Mouse (Mus musculus) stomach, embryonic 14.5 days (tissue): ENCODE measurements around the gene Birc3. TPM values are rescaled to one million over a fixed set of nuclear protein-coding genes. Genes with fewer than 3 reads are reported as not detected.
A peak's percentile ranks its signal among the peaks of the same experiment; 100 is the strongest.

Experiments used
- ATAC-seq: fragments of 200-750 bp; cut with Nextera tagmentation; 2 replicates; pipeline ENCODE4 v1.8.0; 2017; ENCODE audit warnings: low read depth, moderate TSS enrichment; ENCODE audit not compliant: insufficient number of reproducible peaks, insufficient read depth, low FRiP score
- H3K27ac ChIP-seq: fragments of 300-500 bp; sonication (generic); 2 replicates; pipeline ENCODE4 v1.5.1; 2014; ENCODE audit warnings: mild to moderate bottlenecking, low read length, moderate library complexity, mixed read lengths
- H3K27me3 ChIP-seq: fragments of 300-500 bp; sonication (generic); 2 replicates; pipeline ENCODE4 v1.6.1; 2014; ENCODE audit warnings: low read length, control low read depth, mixed read lengths; ENCODE audit not compliant: control insufficient read depth, insufficient read depth
- H3K36me3 ChIP-seq: fragments of 300-500 bp; sonication (generic); 2 replicates; pipeline ENCODE4 v1.6.1; 2014; ENCODE audit warnings: mild to moderate bottlenecking, control low read depth, low read length, moderate library complexity, mixed read lengths; ENCODE audit not compliant: control insufficient read depth, insufficient read depth
- H3K4me1 ChIP-seq: fragments of 300-500 bp; sonication (generic); 2 replicates; pipeline ENCODE4 v1.6.1; 2014; ENCODE audit warnings: low read length, control low read depth, mixed read lengths; ENCODE audit not compliant: control insufficient read depth, insufficient read depth
- H3K4me2 ChIP-seq: fragments of 300-500 bp; sonication (generic); replicated peaks from 2 replicates; pipeline ENCODE4 v1.6.1; 2014; ENCODE audit warnings: low read depth, low read length, control low read depth
- H3K4me3 ChIP-seq: fragments of 300-500 bp; sonication (generic); 2 replicates; pipeline ENCODE4 v1.5.1; 2014; ENCODE audit warnings: low read depth, low read length, control low read depth
- H3K9ac ChIP-seq: fragments of 300-500 bp; sonication (generic); replicated peaks from 2 replicates; pipeline ENCODE4 v1.6.1; 2014; ENCODE audit warnings: low read depth, mild to moderate bottlenecking, control low read depth, low read length, moderate library complexity, mixed read lengths
- H3K9me3 ChIP-seq: fragments of 300-500 bp; sonication (generic); 2 replicates; pipeline ENCODE4 v1.6.1; 2016; ENCODE audit warnings: low read depth, low read length, control low read depth; ENCODE audit not compliant: control insufficient read depth
- WGBS: fragments of 180-500 bp; shearing (Covaris S2); extraction: QIAGEN DNeasy Blood & Tissue Kit; methylation state at CpG from one replicate; pipeline ENCODE4 v1.1.7; 2014; 5-methylcytosine and 5-hydroxymethylcytosine counted together
- polyA plus RNA-seq: library from polyadenylated mRNA; unstranded; fragments of >200 nt; fragmentation: Nextera tagmentation; extraction: Ambion mirVana; gene quantifications from 2 replicates; pipeline ENCODE4 v1.2.1, GENCODE M21; 2014

The Birc3 gene
- 7.7 and 8.4 TPM in 2 replicates for polyA plus RNA-seq

DNA sequence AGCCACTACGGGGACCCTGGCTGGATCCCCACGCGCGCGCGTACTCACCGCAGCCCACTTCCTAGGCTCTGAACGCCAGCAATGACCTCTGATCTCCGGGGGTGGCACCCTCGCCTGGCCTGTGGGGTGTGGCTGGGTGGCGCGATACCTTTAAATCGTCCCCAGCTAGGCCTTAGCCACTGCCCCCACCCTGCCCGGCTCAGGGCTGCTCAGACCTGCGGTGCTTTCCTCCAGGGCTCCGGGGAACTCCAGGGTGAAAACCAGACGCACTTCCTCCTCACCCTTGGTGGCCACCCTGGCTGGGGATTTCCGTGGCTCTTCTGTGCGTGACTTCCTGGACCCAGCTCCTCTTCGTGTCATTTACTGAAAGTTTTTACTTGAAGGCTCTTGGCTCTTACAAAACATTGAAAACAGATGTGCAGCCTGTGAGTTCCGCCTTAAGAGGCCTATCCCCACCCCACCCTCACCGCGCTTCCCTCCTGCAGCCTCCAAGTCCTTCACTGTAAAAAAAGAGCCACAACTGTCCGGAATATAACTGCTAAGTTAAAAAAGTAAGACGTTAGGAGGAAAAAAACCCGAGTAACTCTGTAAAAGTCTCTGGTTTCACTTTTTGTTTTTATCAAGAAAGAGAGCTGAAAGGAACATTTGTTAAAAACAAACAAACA lies at the start of gene Birc3:
Gene Birc3, minus strand, starts transcription at position 412 of the 665 bp plus-strand sequence.
- Histone ChIP-seq H3K36me3 (no peaks in the 10 kb centered on the region), H3K4me3 (peak within 1 kb of the TSS; percentile 53), H3K4me2 (peak within 1 kb of the TSS; percentile 81), H3K9ac (peak within 1 kb of the TSS; percentile 60; the same call in 1 of the 2 replicates), H3K9me3 (no peaks in the 10 kb centered on the region), H3K27me3 (no peaks in the 10 kb centered on the region), H3K4me1 (no peaks in the 10 kb centered on the region), H3K27ac (peak within 1 kb of the TSS; percentile 61; the same call in 1 of the 2 replicates)
- ATAC-seq: peak; percentile 90
- WGBS: 4% methylated on average over 26 of the region's 26 CpGs

DNA sequence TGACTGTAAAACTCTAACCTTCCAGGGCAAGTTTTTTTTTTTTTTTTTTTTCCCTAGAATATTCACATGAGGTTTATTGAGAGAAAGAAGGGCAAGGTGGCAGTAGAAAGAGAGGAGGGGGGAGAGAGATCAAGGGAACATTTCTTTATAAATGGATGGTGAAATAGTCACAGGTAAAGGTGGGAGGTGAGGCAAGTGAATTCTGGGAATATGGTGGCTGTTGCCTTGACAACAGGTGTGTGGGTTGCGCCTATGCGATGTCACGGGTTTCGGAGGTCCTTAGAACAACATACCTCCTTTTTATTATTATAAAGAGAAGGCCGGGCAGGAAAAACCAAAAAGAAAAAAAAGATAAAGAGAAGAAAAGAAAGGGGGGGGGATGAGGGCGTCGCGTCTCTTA lies 41.9 kb upstream of the Birc3 start:
- Histone ChIP-seq H3K36me3 (no peaks in the 10 kb centered on the region), H3K4me2 (peak overlapping the region; percentile 39; the same call in 1 of the 2 replicates), H3K9me3 (no peaks in the 10 kb centered on the region), H3K4me3 (no peak overlapping the region), H3K27me3 (no peaks in the 10 kb centered on the region), H3K9ac (no peak overlapping the region), H3K4me1 (peaks cover 4% of the 10 kb centered on the region; the same call in 1 of the 2 replicates), H3K27ac (no peak overlapping the region)
- ATAC-seq: no peak
- WGBS: 57% methylated on average over 8 of the region's 8 CpGs

DNA sequence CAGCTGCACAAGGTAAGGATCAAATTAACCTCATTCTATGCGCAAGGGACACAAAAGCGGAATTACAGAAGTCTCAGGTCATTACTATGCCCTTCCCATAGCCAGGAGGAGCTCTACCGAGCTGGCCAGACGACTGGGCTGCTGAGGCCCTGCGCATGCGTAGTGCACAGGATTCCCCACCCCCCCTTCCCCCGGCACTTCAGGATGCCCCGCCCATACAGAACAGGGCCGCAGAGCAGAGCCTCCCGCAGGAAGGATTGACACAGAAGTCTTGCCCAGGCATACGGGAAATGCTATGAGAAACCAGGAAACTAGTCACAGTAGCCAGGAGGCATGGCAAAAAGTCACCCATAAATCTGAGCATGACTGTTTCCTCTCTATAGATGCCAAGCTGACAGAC lies 41.5 kb upstream of the Birc3 start:
- peak; percentile 89 for ATAC-seq
- 8% methylated on average over 11 of the region's 11 CpGs for WGBS
- Histone ChIP-seq H3K4me2 (peak overlapping the region; percentile 39), H3K27me3 (no peaks in the 10 kb centered on the region), H3K4me3 (peak overlapping the region; percentile 13), H3K4me1 (peaks cover 4% of the 10 kb centered on the region; the same call in 1 of the 2 replicates), H3K36me3 (no peaks in the 10 kb centered on the region), H3K9ac (no peak overlapping the region), H3K27ac (no peak overlapping the region), H3K9me3 (no peaks in the 10 kb centered on the region)

DNA sequence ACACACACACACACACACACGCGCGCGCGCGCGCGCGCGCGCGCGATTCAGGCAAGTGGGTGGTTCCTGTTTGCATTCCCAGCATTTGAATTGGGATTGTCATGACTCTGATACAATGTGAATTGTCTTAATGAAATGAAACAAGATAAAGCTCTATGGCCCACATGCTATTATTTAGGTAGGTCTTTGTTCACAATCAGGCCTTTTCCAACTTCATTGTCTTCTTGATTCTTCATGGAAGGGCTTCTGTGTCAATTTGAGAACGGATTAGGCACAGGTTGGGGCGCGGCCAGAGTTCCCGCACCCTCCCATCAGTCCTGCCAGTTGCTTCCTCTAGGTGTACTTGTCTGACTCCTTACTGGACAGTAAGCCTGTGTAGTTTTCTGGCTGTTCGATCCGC lies 41.0 kb upstream of the Birc3 start:
- 60% methylated on average over 19 of the region's 19 CpGs for WGBS

DNA sequence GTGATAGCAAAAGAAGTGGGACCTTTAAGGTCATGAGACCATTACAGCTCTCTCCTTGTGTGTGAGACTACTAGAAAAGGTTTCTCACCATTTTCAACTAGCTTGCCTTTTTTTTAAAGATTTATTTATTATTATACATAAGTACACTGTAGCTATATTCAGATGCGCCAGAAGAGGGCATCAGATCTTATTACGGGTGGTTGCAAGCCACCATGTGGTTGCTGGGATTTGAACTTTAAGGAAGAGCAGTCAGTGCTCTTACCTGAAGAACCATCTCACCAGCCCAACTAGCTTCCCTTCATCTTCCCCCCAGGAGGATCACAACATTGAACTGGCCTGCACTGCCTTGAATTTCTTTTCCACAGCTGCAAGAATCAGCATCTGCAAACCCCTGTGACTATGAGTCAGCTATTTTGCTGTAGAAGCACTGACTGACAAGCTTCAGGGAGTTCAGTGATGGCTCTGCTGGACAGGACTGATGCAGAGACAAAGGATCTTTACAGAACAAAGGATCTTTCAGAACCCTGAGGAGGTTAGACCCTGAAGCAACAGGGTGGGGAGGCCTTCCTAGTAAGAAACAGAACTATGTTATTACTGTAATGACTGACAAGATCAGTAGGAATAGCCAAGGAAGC lies 34.5 kb upstream of the Birc3 start:
- ATAC-seq: no peak
- 91% methylated on average over 2 of the region's 2 CpGs for WGBS
- Histone ChIP-seq H3K36me3 (no peaks in the 10 kb centered on the region), H3K4me3 (no peak overlapping the region), H3K9ac (no peak overlapping the region), H3K9me3 (no peaks in the 10 kb centered on the region), H3K27me3 (no peaks in the 10 kb centered on the region), H3K27ac (no peak overlapping the region), H3K4me1 (0 out of 2 replicates have a peak, but pooled peaks cover 1% of the 10 kb centered on the region), H3K4me2 (no peak overlapping the region)

More for the DNA sequence above, 41.0 kb upstream of the Birc3 start:
- H3K27ac ChIP-seq: no peak overlapping the region
- no peaks in the 10 kb centered on the region for H3K9me3 ChIP-seq
- peak overlapping the region; percentile 39 for H3K4me2 ChIP-seq
- no peak overlapping the region for H3K9ac ChIP-seq
- peak; percentile 31; the same call in 1 of the 2 replicates for ATAC-seq
- H3K36me3 ChIP-seq: no peaks in the 10 kb centered on the region
- H3K4me3 ChIP-seq: peak overlapping the region; percentile 13
- H3K27me3 ChIP-seq: no peaks in the 10 kb centered on the region
- H3K4me1 ChIP-seq: peaks cover 4% of the 10 kb centered on the region; the same call in 1 of the 2 replicates

DNA sequence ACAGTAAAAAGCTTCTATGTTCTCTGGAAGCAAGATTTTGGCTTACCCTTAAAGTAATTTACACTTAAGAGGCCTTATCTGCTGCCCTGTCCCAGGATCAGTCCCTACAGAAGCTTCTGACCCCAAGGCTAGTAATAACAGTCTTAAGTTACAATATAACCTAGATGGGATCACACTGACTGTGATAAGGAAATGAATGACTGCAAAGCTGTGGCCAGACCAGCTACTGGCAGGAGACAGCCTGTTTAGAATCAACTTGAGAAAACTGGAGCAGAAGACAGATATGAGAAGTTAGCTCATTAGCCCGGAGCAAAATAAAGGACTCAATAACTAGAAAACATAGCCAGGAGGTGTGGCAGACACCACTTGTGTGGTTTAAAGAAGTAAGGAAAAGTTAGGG lies 33.6 kb upstream of the Birc3 start:
- no peak for ATAC-seq
- Histone ChIP-seq H3K4me2 (no peak overlapping the region), H3K27ac (no peak overlapping the region), H3K9ac (no peak overlapping the region), H3K4me1 (0 out of 2 replicates have a peak, but pooled peaks cover 5% of the 10 kb centered on the region), H3K9me3 (no peaks in the 10 kb centered on the region), H3K4me3 (no peak overlapping the region), H3K27me3 (no peaks in the 10 kb centered on the region), H3K36me3 (no peaks in the 10 kb centered on the region)
- 81% methylated on average over 1 of the region's 1 CpGs for WGBS

DNA sequence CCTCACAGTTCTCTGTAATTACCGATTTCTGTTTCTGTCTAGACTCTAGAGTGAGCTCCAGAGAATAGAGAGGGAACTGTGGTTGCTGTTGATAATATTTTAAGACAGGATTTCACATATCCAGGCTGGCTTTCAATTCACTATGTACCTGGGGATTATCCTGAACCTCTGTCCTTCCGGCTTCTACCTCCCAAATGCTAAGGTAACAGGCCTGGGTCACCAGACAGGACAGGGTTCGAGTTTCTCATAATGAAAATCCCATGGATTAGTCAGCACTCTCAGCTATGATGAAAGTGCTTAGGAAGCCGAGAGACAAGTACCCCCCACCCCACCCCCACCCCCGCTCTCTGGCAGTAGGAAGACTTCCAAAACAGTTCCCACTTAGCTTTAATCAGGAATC lies 30.8 kb upstream of the Birc3 start:
- Histone ChIP-seq H3K36me3 (no peaks in the 10 kb centered on the region), H3K27ac (no peak overlapping the region), H3K4me3 (no peak overlapping the region), H3K4me2 (no peak overlapping the region), H3K27me3 (no peaks in the 10 kb centered on the region), H3K9ac (no peak overlapping the region), H3K4me1 (0 out of 2 replicates have a peak, but pooled peaks cover 5% of the 10 kb centered on the region), H3K9me3 (no peaks in the 10 kb centered on the region)
- WGBS: 56% methylated on average over 5 of the region's 5 CpGs
- ATAC-seq: no peak

DNA sequence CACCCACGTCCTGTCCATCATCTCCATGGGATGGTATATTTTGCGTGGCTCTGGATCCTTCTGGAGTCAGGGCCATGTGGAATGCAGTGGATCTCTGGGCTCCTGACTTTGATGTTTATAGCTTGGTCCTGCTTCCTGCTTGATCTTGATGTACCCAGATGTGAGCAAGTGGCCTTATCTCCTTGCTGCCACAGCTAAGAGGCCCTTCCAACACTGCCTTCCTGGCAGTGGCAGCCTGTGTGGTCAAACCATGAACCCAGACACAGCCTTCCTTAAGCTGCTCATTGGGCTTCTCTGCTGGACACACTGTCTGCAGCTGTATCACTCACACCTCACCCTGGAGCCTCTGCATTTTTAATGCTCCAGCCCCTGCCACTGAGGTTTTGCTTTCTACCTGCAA lies 30.3 kb upstream of the Birc3 start:
- H3K27ac ChIP-seq: no peak overlapping the region
- no peak for ATAC-seq
- H3K4me2 ChIP-seq: no peak overlapping the region
- H3K27me3 ChIP-seq: no peaks in the 10 kb centered on the region
- no peak overlapping the region for H3K4me3 ChIP-seq
- H3K9me3 ChIP-seq: no peaks in the 10 kb centered on the region
- H3K36me3 ChIP-seq: no peaks in the 10 kb centered on the region
- WGBS: 84% methylated on average over 2 of the region's 2 CpGs
- 0 out of 2 replicates have a peak, but pooled peaks cover 5% of the 10 kb centered on the region for H3K4me1 ChIP-seq
- no peak overlapping the region for H3K9ac ChIP-seq
